Mouse (Mus musculus): ENCODE measurements around the gene Gm42791.

GRCm38 (mm10) chr5:149002034-149002802, 7.3 kb upstream of the Gm42791 start:
- TF ChIP-seq CTCF (conservative IDR thresholded peaks at IDR 0.05 in 1 of 2, IDR thresholded peaks at IDR 0.05 in 1 of 2; ENCODE audit: low read depth in 2 of 2, low read length in 2 of 2) (no peak), TCF12 (IDR thresholded peaks at IDR 0.05; ENCODE audit: low read depth, low read length) (no peak), ZNF384 (IDR thresholded peaks at IDR 0.05; ENCODE audit: low read depth, low read length) (no peak), EP300 (IDR thresholded peaks at IDR 0.05; ENCODE audit: low read length) (no peak), MAFK (IDR thresholded peaks at IDR 0.05; ENCODE audit: insufficient replicate concordance, low read length) (no peak), ZC3H11A (IDR thresholded peaks at IDR 0.05; ENCODE audit: low read depth, low read length) (no peak), MAX (IDR thresholded peaks at IDR 0.05; ENCODE audit: low read length) (no peak)
